Mouse (Mus musculus) skeletal muscle tissue, postnatal 0 days (tissue): ENCODE measurements around the gene E2f8. TPM values are rescaled to one million over a fixed set of nuclear protein-coding genes. Genes with fewer than 3 reads are reported as not detected.

Experiments
- polyA plus RNA-seq: library from polyadenylated mRNA; unstranded; fragments of >200 nt; fragmentation: Nextera tagmentation; extraction: Ambion mirVana; gene quantifications from 2 replicates; pipeline ENCODE4 v1.2.1, GENCODE M21; 2015

E2f8 gene
- 4.6 and 5.6 TPM in 2 replicates for polyA plus RNA-seq

GRCm38 (mm10) chr7:48881486-48881885 lies at the start of gene E2f8:
TSS of gene E2f8 (minus strand) at chr7:48881596.

GRCm38 (mm10) chr7:48908521-48909341 lies 27.3 kb upstream of the E2f8 start, which contains the start of gene Nav2:
TSS of gene Nav2 (plus strand) at chr7:48908716.

GRCm38 (mm10) chr7:48847820-48848650 lies 33.4 kb downstream of the E2f8 start, which contains the start of gene Csrp3:
TSS of gene Csrp3 (minus strand) at chr7:48848033.

Other genes starting within 250 kb of the E2f8 start
- 0.13 TPM in 1 of 2 replicates, not detected in the other for gene Mrgprb3, start 237.8 kb downstream of the E2f8 start, polyA plus RNA-seq
- 12.9 and 13.7 TPM in 2 replicates for gene Zdhhc13, start 92.6 kb downstream of the E2f8 start, polyA plus RNA-seq
- 430 and 609 TPM in 2 replicates for gene Csrp3, start 33.6 kb downstream of the E2f8 start, polyA plus RNA-seq
- gene Nav2, start 27.1 kb upstream of the E2f8 start, polyA plus RNA-seq, result 10.8 and 12.0 TPM in 2 replicates